Mouse (Mus musculus): ENCODE results near the gene Usp54. TPM values are rescaled to one million over a fixed set of nuclear protein-coding genes. Genes with fewer than 3 reads are reported as not detected.
A peak's percentile ranks its signal among the peaks of the same experiment; 100 is the strongest.
"Not testable (repeated sequence)": the region's sequence is repeated elsewhere in the genome, so short reads cannot be mapped to it uniquely, and the experiment has no call there.

The Usp54 gene
- total RNA-seq, 2 experiments from 2014 or later = 21.2 to 29.3 TPM

DNA sequence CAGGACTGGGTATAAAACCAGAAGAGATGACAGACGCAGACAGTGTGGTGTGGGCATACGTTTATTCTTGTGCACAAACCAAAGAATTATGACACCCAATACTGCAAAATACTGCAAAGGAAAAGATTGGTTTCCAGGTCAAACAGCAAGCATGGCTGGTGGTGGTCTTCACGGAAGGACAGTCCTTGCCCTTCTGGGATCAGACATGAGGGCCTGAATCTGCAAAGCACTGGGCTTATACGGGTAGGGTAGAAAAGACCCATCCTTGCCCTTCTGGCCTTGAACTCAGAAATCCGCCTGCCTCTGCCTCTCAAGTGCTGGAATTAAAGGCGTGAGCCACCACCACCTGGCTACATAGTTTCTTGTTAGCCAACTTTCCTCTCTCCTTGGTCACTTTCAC, 18.0 kb upstream of the Usp54 start:
- no peak for DNase-seq (ENCODE audit: extremely low spot score in 1 of 2, low spot score in 2 of 2)
- intact Hi-C loops (cut with DNase I) = no loop called here

DNA sequence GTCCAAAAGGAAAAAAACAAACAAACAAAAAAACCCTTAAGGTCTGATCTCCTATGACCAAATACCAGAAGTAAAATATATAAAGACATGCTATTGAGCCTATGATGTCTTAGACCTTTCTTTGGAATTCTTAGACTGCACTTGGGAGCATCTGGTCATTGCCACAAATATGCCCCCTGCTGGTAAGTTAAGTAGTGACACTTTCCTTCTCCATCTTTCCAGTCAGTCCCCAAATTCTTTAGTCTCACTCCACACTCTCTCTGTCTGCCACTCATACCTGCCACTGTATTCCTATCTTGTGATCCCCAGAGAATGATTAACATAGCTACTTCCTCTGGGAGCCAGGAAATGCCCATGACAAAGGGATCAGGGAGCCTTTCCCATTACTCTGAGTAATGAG, 17.5 kb upstream of the Usp54 start:
- intact Hi-C loops (cut with DNase I) = no loop called here
- DNase-seq (ENCODE audit: extremely low spot score in 1 of 2, low spot score in 2 of 2) = peak in 1 of 2 experiments; percentile 27

DNA sequence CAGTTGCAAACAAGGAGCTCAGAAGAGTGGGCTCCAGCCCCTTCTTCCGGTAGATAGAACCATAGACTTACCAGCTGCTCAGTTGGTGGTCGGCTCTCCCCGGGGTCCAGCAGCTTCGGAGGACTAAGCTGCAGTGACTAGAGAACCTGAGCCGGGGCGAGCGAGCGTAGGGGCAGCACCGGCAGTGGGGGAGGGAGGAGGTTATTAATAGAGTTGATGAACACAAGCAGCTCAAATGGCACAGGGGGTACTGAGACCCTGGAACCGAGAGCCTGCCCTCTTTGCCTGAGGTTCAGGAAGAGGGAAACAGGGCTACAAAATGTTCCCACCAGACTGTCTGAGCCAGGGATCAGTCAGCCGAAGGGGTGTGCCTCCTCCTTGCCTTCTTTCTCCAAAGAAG, 15.5 kb upstream of the Usp54 start, which contains the start of gene Myoz1:
TSS of gene Myoz1 (minus strand) at position 180 of the 400 bp plus-strand sequence.
- intact Hi-C loops (cut with DNase I) = no loop called here
- DNase-seq (ENCODE audit: extremely low spot score in 1 of 2, low spot score in 2 of 2) = no peak

DNA sequence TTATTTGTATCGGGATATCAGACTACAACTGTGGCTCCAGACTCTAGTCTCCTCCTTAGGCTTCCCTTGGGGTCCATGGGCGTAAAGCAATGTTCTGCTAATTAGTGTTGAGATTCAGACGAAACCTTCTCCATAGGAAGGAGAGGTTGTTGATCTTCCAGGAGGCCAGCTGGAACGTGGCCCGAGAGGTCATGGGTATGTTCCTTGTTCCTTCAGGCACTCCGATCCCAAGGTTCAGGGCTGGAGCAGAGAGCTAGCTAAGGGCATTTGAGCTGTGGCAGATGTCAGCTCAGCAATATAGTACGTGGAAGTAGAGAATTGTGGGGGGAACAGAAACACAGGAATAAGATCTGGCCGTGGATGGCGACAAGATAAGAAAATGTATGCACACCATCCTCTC, 14.9 kb upstream of the Usp54 start:
- DNase-seq (ENCODE audit: extremely low spot score in 1 of 2, low spot score in 2 of 2) = no peak
- intact Hi-C loops (cut with DNase I) = no loop called here

DNA sequence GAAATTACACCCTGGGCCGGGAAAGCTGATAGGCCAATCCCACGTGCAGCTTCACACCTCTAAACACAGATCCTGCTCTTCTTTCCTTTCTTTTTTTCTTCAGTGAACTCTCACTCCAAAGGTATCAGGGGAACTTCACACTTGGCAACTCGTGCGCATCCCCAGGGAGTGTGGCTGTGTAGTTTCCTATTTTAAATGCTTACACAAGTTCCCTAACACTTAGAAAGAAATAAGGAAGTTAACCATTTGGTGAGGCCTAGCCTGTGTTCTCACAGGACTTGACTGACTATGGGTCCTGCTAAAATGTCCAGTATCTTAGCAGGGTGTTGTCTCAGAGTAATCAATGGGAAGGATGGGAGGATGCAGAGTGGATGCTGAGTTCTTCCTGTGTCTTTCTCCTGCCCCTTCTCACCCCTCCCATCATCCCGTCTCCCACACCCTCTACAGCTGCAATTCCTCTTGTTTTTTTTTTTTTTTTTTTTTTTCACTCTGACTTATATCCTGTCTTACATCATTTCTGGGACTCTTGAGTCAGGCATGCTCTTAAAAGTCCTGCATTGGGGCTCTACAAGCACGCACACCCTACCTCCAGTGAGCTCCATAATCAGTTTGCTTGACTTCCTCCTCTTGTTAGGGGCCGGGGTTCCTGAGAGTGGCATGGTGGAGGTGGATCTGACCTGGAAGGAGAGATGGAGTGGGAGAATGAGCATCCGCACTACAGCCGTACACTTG, 14.0 kb upstream of the Usp54 start:
- intact Hi-C loops (cut with DNase I) = no loop called here
- no peak for DNase-seq (ENCODE audit: extremely low spot score in 1 of 2, low spot score in 2 of 2)

DNA sequence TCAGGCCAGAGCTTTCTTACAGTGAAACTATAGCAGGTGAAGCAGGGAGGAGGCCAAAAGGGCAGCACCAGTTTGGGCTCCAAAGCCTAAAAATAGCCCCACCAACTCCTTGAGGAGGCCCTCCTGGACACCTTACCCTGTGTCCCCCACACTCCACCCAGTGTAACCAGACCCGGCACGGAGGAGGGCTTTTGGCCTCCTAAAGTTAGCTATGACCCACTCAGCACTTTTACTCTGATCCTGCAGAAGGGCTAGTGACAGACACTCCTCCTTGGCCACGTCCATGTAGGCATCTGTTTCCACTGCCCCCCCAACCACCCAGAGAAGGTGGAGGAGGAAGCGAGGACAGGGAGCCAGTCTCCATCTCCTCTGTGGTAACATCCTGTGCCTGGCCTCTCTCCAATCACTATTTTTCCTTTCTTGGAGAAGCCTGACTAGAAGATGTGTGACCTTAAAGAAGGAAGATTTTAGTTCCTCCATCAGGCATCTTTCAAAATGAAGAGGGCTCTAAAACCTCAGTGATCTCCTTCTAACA, 10.9 kb upstream of the Usp54 start:
- intact Hi-C loops (cut with DNase I) = no loop called here
- DNase-seq (ENCODE audit: extremely low spot score in 1 of 2, low spot score in 2 of 2) = no peak

DNA sequence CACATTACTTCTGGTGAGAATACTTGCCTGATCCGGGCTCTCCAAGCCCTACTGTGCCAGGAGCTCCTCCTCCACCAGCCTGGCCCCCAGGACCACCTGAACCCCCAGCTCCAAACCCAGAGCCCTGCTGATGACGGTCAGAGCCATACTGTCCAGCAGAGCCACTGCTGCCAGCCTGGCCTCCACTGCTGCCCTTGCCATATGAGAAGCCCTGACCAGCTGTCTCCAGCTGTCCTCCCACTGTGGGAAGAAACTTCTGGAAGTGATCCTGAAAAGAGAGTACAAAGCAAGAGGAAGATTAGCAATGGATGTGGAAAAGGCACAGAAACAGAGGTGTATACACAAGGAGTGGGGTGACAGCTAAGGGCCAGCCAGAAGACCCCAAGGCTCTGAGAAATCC, 10.1 kb upstream of the Usp54 start:
- DNase-seq (ENCODE audit: extremely low spot score in 1 of 2, low spot score in 2 of 2) = no peak
- intact Hi-C loops (cut with DNase I) = no loop called here

DNA sequence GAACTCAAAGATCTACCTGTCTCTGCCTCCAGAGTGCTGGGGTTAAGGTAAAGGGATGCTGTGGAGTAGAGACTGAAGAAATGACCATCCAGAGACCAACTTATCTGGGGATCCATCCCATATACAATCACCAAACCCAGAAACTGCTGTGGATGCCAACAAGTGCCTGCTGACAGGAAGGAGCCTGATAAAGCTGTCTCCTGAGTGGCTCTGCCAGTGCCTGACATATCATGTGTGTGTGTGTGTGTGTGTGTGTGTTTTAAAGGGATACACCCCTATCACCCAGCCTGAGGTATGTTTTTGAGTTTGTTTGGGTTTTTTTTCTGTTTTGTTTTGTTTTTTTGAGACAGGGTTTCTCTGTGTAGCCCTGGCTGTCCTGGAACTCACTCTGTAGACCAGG, 5.5 kb upstream of the Usp54 start:
- no peak for DNase-seq (ENCODE audit: extremely low spot score in 1 of 2, low spot score in 2 of 2)
- intact Hi-C loops (cut with DNase I) = no loop called here

DNA sequence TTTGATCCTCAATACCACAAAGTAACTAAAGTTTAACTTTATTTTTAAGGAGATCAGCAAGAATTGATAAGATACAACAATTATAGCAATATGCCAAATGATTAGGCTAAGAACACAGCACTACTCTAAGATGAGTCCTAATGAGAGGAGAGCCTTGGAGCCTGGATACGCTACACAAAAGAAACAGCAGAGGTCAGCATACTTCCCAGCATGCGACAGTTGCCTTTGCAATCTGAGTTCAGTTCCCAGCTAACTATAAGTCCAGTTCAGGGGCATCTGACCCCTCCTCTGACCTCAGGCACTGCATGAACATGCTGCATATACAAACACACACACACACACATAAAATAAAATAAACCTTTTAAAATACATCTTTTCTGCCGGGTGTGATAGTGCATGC, 4.7 kb upstream of the Usp54 start:
- intact Hi-C loops (cut with DNase I) = no loop called here
- no peak for DNase-seq (ENCODE audit: extremely low spot score in 1 of 2, low spot score in 2 of 2)

DNA sequence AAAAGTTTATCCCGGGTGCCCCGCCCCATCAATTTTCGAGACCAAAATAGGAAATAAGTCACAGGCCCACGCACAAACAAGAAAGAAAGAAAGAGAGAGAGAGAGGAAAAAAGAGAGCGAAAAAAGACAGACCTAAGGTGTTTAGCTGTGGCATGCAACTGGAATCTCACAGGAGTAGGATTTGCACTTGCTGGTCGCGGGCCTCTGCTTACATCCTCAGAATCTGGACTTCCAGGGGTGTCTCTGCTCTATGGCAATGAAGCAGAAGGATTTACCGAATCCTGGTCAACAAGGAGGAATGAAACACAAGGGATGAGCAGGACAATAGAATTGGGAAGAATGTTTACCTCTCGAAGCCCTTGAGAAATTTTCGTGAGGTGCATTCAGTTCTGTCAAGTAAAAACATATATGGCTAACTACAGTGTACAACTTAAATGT, 594 bp upstream of the Usp54 start:
- intact Hi-C loops (cut with DNase I) = no loop called here
- DNase-seq (ENCODE audit: extremely low spot score in 1 of 2, low spot score in 2 of 2) = no peak

DNA sequence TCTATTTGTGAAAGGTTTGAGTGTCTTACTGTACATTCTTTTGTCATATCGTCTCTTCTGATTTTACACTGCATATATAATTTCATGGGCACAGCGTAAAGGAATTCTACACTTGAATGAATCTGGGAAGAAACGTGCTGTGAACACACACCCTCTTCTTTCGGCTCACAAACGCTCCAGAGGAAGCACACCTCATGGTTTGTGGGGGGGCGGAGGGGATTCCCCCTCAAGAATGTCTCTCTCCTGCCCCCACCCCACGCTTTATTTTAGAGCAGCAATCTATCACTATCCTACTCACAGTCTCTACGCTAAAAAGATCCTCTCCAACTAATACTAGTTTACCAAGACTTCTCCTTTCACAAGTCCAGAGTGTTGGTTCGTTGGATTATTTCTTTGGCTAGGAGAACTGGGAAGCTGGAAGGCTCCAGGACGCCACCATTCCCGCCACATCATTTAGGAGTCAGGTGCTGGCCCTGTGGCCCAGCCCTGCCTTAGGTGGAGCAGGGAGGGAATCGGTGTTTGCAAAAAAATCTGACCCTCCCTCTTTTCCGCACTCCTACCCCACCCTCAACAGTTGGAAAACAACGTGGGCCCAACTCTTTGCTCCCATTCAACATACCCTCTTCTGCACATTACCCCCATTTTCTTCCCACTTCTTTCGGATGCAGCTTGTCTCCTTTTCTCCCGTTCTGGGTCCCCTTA, 794 bp downstream of the Usp54 start:
- intact Hi-C loops (cut with DNase I) = no loop called here
- DNase-seq (ENCODE audit: extremely low spot score in 1 of 2, low spot score in 2 of 2) = peak in 1 of 2 experiments; percentile 43

DNA sequence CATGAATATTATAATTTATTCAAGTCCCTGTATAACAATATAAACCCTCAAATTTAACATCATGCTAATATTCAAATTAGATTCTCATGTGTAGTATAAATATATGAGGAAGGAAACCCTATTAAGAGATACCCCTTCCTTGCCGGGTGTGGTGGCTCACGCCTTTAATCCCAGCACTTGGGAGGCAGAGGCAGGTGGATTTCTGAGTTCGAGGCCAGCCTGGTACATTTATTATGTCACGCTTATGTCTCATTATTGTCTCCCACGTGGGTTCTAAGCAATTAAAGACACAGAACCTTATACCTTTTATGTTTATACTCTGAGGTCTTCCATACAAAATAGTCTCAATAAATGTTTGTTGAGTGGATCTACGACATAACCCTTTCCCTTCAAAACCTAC, 2.2 kb downstream of the Usp54 start:
- DNase-seq (ENCODE audit: extremely low spot score in 1 of 2, low spot score in 2 of 2) = no peak

DNA sequence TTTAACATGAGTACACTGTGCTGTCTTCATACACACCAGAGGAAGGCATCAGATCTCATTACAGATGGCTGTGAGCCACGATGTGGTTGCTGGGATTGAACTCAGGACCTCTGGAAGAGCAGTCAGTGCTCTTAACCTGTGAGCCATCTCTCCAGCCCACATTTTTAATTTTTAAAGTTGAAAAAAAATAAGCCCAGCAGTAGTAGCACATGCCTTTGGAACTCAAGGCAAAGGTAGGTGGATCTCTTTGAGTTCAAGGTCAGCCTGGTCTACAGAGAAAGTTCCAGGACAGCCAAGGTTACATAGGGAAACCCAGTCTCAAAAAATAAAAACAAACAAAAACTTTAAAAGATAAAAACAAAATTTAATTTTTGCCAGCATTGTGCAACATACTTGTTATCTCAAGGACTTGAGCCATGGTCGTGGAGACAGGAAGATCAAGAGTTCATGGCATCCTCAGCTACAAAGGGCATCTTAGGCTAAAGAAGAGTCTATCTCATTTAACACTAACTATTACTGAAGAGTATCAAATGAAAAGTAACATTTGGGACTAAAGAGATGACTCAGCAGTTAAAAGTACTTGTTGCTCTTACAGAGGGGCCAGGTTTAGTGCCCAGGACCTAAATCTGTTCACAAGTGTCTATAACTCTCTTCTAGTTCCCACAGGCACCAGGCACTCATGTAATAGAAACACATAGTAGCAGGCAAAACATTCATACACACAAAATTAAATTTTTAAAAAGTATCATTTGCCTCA, 2.9 kb downstream of the Usp54 start:
- intact Hi-C loops (cut with DNase I) = no loop called here
- no peak for DNase-seq (ENCODE audit: extremely low spot score in 1 of 2, low spot score in 2 of 2)

More for the DNA sequence above, 2.2 kb downstream of the Usp54 start:
- intact Hi-C loops (cut with DNase I) = no loop called here

DNA sequence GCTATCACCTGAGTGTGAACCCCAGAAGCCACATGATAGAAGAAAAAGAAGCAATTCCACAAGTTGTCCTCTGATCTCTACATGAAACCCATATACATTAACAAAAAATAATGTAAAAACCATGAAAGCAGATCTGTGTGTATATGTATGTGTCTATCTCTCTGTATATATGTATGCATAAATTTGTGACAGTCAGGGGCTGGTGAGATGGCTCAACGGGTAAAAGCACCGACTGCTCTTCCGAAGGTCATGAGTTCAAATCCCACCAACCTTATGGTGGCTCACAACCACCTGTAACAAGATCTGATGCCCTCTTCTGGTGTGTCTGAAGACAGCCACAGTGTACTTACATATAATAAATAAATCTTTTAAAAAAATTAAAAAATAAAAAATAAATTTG, 3.9 kb downstream of the Usp54 start:
- intact Hi-C loops (cut with DNase I); DNase-seq (ENCODE audit: extremely low spot score in 1 of 2, low spot score in 2 of 2): not testable (repeated sequence)

DNA sequence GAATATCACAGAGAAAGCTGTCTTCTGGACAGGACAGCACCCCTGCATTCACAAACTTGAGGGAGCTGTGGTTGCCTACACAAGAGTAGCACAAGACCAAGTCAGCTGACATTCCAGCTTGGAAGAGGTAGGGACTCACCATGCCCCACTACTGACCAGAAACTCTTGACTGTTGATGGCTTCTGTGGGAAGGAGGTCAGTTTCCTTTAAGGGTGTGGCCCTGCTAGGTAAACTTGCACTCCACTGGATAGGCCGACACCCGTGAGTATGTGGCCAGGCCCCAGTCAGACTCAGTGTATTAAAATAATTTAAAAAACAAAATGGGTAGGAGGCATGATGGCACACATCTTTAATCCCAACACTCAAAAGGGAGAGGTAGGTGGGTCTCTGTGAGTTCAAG, 5.3 kb downstream of the Usp54 start:
- DNase-seq (ENCODE audit: extremely low spot score in 1 of 2, low spot score in 2 of 2) = no peak
- intact Hi-C loops (cut with DNase I) = no loop called here

DNA sequence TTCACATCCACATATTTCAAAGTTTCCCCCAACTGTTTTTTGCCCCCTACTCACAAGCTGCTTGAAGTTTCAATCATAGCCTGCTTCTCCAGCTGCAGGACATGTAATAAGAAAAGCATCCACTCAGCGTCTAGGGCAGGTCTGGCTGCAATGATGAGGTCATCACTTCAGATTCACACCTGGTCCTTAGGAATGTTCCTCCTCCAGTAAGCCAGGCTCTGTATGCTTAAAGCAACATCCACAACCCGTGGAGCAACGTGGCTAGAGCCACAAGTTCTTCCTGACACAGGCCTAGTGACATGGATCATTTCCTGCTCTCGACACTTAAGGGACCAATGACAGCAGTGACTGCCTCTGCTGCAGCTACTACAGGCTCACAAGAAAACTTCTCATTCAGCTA, 9.6 kb downstream of the Usp54 start:
- no peak for DNase-seq (ENCODE audit: extremely low spot score in 1 of 2, low spot score in 2 of 2)
- intact Hi-C loops (cut with DNase I) = no loop called here

DNA sequence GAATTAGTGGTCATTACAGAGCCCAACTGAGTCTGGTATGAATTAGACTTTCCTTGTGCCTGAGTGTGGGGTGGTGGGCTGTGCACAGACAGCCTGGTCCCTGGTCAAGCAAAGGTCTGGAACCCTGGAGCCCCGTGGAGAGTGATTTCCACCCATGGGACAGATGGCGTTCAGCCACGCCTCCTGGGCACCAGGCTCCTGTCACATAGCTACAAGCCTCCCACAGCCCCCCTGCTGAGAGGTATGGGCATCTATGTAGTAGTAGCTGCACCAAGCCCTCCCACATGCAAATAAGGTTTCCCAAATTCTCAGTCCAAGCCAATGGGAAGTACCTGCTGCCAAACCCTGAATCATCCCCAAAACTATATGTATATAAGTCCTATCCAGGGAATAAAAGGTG, 13.9 kb downstream of the Usp54 start:
- intact Hi-C loops (cut with DNase I) = loop anchor here (5.0 kb wide), 1 partner anchor 40 kb away; no protein-coding TSS in a partner anchor
- DNase-seq (ENCODE audit: extremely low spot score in 1 of 2, low spot score in 2 of 2) = no peak

DNA sequence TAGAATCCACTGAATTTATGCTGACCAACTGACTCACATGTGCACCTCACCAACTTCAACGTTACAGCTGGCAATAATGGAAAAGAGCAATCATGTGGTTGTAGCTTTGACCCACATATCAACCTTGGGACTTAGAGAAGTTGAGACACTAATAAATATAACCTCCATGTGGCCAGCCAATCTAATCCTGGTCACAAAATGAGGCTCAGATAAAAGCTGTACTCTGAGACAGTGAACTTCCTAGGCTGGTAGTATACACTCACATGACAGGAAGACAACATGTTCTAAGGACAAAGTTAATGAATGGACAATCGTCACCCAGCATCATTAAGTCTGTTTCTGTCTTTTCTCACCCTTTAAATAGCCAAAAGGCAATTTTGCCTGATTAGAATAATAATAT, 14.4 kb downstream of the Usp54 start:
- no peak for DNase-seq (ENCODE audit: extremely low spot score in 1 of 2, low spot score in 2 of 2)
- intact Hi-C loops (cut with DNase I) = loop anchor here (5.0 kb wide), 1 partner anchor 39 kb away; no protein-coding TSS in a partner anchor

DNA sequence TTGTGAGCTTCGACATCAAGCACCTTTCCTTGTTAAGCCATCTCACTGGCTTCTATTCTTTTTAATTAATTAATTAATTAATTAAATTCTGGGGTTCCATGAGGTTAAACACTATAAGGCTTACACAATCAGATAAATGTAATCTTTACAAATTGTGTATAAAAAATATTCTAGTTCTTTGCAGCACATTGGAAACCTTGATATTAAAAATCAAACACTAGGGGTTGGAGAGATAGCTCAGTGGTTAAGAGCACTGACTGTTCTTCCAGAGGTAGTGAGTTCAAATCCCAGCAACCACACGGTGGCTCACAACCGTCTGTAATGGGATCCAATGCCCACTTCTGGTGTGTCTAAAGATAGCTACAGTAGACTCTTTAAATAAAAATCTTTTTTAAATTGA, 18.0 kb downstream of the Usp54 start:
- intact Hi-C loops (cut with DNase I) = no loop called here

More for the DNA sequence above, 18.0 kb downstream of the Usp54 start:
- DNase-seq (ENCODE audit: extremely low spot score in 1 of 2, low spot score in 2 of 2) = no peak

All from left cerebral cortex, postnatal 10 days (tissue).